Mouse (Mus musculus): ENCODE data around the gene Ttc28.

Gene Ttc28

DNA sequence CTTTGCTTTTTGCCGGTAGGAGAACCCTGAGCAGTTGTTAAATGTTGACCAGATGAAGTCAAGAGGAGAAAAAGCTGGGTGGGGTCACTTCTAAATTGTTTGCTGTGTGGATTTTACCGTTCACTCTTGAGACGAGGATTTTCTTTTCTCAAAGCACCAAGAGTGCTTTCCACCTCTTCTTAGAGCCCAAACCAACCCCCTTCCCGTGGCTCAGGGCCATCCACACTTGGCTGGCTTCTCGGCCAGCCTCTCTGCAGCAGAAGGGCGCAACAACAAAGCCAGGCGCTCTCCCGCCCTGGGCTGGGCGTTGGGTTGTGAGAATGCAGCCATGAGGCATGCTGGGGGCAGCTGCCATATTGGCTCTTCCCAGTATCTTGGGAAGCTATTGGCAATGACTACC, 170.5 kb downstream of the Ttc28 start:
- DNase-seq (ENCODE audit: low spot score in 2 of 2): no peak

DNA sequence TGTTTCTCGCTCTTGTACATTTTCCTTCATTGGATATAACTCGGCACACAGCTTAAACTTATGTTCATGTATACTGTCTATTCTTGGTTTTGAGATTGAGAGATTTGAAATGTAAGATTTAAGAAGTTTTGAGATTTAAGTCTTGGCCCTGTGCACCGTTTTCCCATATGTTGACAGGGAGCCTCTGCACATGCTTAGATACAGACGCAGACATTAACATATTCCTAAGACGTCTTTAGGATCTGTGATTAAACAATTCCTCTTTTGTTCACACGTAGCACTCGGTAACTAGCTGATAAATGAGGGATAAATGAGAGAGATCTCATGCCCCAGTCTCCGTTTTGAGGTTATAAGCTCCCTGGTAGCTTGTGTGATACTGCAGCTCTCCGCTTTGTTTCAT, 174.8 kb downstream of the Ttc28 start:
- DNase-seq (ENCODE audit: low spot score in 2 of 2): no peak

DNA sequence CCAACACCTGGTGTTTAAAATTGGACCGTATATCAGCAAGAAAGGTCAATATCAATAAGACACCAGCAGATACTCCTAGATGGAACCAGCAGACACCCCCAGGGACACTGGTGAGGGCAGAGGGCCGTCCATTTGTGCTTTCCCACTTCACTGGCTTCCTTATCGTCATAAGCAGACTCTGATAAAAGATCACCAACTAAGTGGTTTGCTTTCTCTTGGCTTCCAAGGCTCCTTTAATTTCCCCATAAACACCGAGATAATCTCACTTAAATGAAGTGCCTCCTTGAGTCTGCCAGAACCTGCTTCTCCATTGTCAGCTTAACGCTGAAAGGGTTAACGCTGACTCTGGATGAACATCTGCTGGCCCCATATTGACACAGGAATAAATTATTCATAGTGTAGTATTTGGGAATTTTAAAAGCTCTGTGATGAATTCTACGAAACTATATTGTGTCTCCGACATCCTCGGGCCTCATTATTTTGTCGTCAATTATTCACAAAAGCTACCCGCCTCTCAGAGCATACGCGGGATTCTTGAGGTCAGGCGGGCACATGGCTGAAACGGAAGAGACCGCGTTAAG, 175.3 kb downstream of the Ttc28 start:
- no peak for DNase-seq (ENCODE audit: low spot score in 2 of 2)

DNA sequence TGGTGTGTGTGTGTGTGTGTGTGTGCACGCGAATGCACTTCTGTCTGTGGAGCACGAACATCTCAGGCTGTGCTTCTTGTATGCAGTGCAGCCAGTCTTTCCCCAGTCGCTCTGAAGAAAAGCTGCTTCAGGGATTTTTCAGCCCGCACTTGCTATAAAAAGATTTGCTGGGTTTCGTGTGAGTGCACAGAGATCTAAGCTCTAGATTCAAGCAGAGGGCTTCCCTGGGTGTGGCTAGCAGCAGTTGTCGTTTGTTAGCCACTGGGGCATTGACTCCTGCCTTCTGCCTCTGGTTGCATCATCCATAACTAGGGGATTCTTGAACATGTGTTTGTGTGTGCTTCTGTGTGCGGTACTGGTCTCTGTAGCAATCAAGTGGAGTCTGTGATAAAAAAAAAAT, 175.9 kb downstream of the Ttc28 start:
- peak in 1 of 2 experiments; percentile 40 for DNase-seq (ENCODE audit: low spot score in 2 of 2)

DNA sequence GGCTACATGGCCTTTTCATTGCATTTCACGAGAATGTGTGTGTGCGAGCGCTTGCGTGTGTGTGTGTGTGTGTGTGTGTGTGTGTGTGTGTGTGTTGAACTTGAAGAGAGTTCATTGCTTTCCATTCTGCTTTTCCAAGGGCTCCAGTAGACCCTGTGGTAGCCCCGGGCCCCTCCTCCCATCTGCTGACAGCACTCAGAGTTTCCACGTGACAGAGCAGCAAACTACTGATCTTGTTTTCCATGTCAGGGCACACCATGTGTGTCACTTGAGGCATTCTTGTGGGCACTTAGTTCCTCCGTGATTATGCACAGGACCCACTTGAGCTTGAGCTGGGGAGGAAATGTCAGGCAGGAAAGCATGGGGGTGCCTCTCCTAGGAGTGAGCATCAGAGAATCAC, 177.5 kb downstream of the Ttc28 start:
- no peak for DNase-seq (ENCODE audit: low spot score in 2 of 2)

DNA sequence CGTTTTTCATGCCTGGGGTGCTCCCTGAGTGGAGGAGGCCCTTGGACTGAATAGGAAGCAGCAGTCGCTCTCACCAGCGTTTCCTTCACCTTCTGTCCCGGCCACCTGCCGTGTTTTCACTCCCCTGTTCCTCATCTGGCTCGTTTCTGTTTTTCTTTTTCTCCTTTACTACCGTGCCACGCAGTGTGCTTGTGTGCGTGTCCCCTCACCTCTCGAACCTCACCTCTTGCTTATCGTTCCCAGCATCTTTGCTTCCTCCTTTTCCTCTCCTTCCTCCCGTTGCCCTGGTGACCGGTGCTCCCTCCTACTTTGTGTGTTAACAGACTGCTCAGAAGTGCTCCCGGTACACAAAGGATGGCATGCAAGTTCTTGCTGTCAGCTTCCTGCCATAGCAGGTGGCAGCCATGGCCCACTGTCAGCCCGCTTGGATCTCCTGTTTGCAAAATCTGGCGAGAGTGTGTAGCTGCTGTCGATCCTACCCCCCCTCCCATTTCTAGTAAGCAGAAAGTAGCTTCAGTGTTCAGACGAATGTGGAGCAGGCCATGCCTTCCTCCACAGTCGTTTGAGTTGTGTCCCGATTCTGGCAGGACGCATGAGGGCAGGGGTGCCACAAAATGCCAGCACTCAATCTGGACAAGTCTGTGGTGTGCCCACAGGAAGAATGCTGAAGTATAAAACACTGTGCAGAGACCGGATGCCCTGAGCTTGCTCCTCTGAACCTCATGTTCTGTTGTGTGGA, 179.0 kb downstream of the Ttc28 start:
- peak in 1 of 2 experiments; percentile 34 for DNase-seq (ENCODE audit: low spot score in 2 of 2)

DNA sequence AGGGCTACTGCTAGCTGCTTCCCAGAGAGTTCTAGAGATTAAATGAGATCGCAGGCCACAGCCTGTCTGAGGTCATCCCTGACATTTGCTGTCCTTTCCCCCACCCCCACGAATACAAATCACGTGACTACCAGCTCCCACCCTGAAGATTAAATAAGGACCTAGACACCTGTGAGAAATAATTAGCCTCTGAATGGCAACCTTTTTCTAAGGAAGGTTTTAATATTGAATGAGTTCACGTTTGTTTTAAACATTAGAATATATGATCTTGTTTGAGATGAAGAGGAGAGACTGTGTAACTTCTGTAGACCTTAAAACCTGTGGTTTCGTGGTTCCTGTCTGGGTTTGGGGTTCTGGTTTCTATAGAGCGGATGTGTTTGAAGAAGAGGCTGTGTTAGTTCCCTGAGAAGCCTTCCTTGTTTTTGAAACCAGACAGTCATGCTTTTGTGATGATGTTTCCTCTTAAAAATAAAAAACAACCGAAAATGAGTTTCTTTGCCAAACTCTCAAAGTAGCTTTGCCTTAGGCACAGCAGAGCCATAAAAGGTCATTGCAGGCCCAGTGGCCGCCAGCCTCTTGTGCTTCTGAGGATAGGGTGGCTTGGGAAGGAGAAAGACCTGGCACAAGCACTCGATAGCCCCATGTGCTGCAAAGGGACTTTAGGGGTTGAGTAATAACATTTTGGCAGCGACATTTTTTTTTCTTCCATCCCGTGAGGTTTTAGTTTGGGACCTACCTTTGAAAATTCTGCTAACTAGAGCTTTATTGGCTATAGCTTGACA, 179.7 kb downstream of the Ttc28 start:
- no peak for DNase-seq (ENCODE audit: low spot score in 2 of 2)

DNA sequence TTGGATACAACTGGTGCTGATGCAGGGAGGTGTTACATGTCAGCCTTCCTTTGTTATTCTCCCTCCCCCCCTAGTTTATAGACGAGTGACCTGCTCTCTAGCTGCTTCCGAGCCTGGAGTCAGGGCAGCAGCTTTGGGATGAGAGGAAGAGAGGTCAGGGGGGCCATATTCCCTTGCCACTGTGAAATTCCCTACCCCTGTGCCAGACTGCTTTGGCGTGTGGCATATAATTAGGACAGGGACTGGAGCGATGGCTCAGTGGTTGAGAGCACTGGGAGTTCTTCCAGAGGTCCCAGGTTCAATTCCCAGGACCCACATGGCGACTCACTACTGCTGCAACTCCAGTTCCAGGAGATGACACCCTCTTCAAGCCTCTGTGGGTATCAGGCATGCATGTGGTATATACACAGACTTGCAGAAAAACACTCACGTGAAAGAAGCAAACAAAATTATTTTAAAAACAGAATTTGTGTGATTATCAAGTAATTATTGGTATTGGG, 180.7 kb downstream of the Ttc28 start:
- DNase-seq (ENCODE audit: low spot score in 2 of 2): no peak

DNA sequence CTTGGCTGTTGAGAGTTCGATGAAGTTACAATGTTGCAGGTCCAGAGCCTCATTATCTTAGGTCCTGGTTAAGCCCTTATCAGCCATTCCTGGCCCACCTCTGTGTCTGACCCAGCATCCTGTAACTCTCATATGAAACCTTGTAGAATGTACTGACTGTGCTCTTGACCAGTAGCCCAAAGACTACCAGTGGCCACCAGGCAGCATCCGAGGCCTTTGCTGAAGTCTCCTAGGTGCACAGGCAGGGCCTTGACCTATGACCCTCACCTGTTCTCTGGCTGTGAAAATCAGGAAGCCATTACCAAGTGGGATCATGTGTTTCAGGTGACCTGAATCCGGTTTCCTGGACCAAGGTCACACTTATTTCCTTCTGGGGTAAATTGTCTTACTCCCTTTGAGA, 183.6 kb downstream of the Ttc28 start:
- no peak for DNase-seq (ENCODE audit: low spot score in 2 of 2)

DNA sequence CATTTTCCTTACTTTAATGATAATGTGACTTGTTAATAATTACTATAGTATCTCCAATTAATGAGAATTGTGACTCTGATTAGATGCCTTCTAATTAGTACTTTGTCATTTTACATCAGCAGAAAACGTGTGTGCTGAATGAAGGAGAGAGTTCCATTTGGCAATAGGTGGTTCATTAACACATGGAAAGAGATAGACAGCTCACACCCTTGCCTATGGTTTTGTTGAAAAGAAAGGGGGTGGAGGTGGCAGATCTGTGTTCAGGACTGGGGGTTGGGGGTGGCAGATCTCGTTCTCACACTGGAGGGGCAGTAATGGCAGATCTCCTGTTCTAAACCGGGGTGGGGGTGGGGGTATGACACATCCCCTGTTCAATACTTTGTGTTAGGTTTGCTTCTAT, 184.4 kb downstream of the Ttc28 start:
- no peak for DNase-seq (ENCODE audit: low spot score in 2 of 2)

DNA sequence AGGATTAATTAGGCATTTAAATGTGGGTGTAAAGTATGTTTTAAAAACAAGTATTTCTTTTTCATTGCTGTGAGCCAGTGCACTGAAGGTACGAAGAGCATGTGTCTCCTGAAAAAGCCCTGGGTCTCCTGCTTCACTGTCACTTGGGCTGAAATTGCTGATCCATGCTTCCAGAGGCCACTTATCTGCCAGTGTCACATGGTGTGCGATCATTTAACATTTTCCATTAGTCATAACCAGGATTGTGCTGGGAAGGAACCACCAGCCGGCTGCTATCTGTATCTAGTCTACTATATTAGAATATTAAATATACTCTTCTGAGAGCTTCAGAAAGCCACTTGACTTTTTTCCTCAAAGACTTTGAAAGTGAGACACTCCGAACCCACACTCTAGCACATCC, 186.2 kb downstream of the Ttc28 start:
- no peak for DNase-seq (ENCODE audit: low spot score in 2 of 2)

DNA sequence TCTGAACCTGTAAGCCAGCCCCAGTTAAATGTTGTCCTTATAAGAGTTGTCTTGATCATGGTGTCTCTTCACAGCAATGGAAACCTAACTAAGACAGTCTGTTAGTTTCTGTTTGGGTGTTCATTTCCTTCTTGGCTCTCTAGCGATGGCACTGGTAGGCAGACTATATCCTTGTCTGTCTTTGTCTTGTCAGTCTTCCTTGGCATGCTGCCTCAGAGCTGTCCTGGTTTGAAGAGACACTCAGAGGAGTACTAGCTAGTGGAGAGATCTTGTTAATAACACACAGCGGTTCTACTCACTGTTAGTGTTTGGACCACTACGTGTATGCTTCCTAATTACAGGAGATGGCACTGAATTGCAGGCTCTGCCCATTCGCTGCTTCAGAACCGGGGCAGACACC, 189.9 kb downstream of the Ttc28 start:
- DNase-seq (ENCODE audit: low spot score in 2 of 2): no peak

DNA sequence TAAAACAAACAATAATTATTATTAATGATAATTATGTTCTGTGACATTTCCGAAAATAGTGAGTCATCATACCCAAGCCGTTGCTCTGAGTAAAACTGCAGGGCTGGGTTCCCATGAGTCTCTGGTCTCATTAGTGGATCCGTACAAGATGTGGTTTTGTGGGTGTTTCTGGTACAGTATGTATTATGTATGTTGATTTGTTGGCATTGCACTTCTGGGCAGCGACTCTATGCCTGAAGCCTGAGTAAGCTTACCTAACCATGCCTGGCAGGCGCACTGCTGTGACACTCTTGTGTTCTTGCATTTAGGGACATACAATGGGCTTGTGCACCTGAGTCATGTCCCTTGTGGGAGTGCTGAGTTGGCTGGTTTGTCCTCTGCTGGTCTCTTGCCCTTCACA, 190.3 kb downstream of the Ttc28 start:
- DNase-seq (ENCODE audit: low spot score in 2 of 2): no peak

DNA sequence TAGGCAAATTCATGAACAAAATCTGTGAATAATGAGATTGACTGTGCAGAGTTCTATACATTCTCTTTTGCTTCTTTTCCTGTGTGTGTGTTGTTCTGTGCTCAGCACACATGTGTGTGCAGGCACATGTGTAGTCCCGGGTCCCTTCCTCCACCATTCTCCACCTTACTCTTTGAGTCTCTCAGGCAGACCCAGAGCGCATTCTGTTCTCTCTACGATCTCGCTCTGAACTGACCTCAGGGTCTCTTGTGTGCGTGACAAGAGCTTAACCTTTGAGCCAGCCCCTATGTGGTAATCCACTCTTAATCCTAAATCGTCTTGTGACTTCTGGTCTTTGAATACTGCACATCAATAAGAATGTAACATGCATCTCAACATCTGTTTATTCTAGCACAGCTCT, 190.8 kb downstream of the Ttc28 start:
- no peak for DNase-seq (ENCODE audit: low spot score in 2 of 2)

DNA sequence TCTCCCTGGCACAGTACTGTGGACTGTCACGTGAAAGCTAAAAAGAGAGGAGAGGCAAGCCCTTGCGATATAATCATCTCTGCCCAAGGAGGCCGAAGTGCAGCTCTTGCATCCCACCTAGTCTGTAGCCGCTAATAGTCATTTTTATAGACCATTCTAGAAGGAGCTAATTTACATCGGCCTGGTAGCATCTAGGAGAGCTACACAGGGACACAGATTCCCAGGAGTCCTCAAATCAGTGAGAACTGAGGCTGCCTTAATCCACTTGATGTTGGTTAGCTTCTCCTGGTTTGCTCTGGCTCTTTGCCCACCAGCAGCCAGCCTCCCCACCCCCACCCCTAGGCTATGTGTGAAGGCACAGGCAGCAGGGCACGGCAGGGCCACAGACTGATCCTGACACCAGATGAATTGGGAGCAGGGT, 193.7 kb downstream of the Ttc28 start:
- no peak for DNase-seq (ENCODE audit: low spot score in 2 of 2)

DNA sequence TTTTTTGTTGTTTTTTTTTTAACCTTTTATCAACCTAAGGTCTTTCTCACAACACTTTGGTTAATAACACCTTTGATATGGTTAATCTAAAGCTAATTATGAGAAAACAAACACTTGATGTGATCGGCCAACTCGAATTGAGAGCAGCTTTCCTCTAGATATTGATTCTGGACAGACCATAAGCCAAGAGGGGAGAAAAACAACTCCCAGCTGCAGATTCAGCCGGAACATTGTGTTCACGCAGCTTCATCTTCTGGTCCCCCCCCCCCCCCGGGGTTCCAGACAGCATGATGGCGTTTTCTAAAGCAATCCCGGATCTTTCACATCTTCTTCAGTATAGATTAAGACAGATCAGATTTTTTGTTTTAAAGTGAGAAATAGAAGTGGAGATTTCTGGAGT, 194.4 kb downstream of the Ttc28 start:
- no peak for DNase-seq (ENCODE audit: low spot score in 2 of 2)

DNA sequence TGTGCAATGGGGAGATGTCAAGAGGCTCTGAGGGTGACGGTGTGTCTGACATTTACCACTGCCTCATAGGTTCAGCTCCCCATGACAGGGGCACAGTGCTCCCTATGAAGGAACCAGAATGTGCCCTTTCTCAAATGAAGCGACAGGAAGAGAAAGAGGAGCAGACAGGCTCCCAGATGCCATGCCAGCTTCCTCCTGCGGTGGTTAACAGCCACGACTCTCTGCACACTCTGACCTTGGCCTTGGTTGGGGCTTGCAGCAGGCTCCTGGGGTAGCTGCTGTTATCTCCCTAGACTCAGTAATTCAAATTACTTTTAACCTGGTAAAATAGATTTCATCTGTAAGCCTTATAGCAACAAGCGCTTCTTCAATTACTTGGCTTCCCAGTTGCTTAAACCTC, 196.2 kb downstream of the Ttc28 start:
- no peak for DNase-seq (ENCODE audit: low spot score in 2 of 2)

DNA sequence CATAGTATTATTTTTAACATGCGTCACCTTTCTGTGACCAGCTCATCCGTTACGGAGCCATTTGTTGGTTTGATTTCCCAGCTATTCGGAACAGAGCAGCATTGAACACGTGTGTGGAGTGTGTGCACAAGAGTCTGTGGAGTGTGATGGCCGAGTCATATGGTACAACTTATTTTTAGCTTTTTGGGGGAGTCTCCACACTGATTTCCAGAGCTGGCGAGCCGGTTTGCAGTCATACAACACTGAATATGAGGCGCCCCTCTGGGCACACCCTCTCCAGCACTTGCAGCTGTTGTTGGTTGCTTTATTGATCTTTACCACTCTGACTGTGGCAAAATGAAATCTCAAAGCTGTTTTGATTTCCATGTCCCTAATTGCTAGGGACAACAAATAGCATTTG, 197.7 kb downstream of the Ttc28 start:
- DNase-seq (ENCODE audit: low spot score in 2 of 2): no peak

DNA sequence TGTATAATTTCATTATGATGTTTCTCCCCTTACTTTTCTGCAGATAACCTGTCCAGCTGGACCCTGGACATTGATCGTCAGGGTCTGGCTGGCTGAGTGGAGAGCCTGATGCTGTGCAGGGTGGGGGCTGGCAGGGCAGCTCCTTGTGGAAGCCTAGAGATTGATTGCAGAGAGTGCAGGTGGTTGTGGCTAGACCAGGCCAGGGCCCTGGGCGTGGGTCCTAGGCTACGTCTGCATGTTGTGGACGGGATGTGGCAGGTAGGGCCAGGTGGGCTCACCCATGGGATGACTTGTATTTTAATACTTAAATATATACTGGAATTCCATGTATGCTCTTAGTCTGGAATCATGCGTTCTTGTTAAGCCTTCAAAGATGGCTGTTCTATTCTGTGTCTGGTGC, 201.0 kb downstream of the Ttc28 start:
- no peak for DNase-seq (ENCODE audit: low spot score in 2 of 2)

DNA sequence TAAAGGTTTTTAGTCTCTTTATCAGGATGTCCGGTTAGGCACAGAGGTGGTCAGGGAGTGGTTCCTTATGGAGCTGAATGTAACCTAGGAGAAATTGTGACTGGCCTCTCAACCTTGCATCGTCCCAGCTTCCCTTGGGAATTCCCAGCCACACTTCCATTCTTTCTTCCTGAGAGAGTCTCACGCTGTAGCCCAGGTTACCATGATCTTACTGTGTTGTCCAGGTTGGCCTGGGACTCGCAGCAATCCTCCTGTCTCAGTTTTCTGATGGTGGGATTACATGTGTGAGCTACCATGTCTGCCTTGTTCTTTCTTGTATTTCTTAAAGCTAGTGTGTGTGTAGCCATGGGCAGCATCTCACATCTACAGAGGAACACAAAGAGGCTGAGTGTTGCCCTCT, 206.2 kb downstream of the Ttc28 start:
- DNase-seq (ENCODE audit: low spot score in 2 of 2): no peak

DNA sequence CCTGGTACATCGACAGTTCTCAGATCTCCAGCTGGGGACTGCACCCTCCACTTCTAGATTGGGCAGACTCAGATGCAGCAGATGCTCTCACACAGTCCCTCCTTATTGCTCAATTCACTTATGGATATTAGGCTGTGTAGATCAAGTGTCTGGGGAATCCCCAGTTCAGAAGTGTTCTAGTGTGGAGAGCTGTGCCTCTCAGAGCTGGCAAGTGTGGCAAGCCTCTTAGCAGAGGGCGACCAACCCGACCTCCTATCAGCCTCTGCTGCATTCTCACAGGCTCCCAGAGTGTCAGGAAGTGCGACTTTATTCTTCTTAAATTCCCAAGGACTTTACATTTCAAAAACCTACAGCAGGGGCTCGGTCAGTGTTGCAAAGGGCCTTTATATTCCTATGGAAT, 217.1 kb downstream of the Ttc28 start:
- no peak for DNase-seq (ENCODE audit: low spot score in 2 of 2)

DNA sequence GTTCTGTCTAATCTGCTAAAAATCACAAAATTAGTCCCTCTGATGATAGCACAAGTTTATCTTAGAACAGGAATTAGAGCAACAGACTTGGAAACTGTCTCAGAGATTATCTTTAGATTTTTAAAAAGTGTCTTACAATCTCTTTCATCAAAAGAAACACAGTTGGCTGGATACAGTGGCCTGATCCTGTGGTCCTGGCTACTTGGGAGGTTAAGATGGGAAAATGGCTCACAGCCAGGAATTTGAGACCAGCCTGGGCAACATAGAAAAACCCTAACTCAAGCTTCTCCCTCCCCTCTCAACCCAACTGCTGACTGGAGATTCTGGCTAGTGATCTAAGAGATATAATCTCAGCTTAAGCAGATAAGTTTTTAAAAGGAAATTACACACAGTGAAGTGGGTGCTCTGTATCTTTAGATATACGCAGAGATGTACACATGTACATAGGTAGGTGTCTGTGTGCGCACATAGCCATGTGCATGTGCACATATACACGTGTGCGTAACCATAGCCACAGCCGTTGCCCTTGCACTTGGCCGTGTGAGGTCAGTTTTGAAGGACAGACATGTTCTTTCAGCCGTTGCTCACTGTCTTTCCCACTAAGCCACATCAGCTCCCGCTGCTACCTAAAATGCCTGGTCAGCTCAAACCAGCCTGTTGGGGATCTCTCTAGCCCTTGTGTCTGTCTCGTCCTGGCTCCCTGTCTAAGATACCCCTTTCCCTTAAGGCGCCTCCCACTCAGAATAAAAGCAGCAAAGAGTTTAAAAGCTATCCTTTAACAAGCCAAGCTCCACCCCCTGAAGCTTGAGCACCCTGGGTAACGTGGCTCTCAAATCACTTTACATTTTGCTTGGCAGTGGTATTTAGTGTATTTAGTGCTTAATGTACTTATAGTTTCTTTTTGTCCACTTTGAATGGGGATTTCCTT, 217.9 kb downstream of the Ttc28 start:
- DNase-seq (ENCODE audit: low spot score in 2 of 2): no peak

Data from frontal cortex, postnatal 36 days (tissue).